Mouse (Mus musculus): Measurements from ENCODE around the gene Stt3b.

- TF ChIP-seq CTCF (IDR thresholded peaks at IDR 0.05; ENCODE audit: low read depth, low read length), result no peak
- no peak for TF ChIP-seq GATA1 (IDR thresholded peaks at IDR 0.05; ENCODE audit: borderline replicate concordance, low read length)
- TF ChIP-seq TAL1 (conservative IDR thresholded peaks at IDR 0.05; ENCODE audit: low read depth, low read length), result no peak
- no peak for TF ChIP-seq POLR2AphosphoS5 (IDR thresholded peaks at IDR 0.05; ENCODE audit: insufficient replicate concordance, low read depth, low read length)
- no peak for TF ChIP-seq GATA2 (IDR thresholded peaks at IDR 0.05; ENCODE audit: borderline replicate concordance, low read depth, low read length)
These were observed 1.8 kb downstream of the Stt3b start for GRCm38 (mm10) chr9:115308401-115308800.

Measured in G1E (cell line).